Mouse (Mus musculus) CH12.LX (cell line): ENCODE results near the gene Tcf7l1.

Source experiments
- HCFC1 ChIP-seq: IDR thresholded peaks from 2 replicates; pipeline ENCODE4 v1.6.1; 2012; ENCODE audit warnings: low read depth, mild to moderate bottlenecking, inconsistent platforms, low read length, improper control_type of control experiment
- POLR2A ChIP-seq: IDR thresholded peaks from 2 replicates; pipeline ENCODE4 v1.6.1; 2011; ENCODE audit warnings: low read depth, mild to moderate bottlenecking, improper control_type of control experiment, low read length
- TCF12 ChIP-seq: IDR thresholded peaks from 2 replicates; pipeline ENCODE4 v1.6.1; 2014; ENCODE audit warnings: low read depth, mild to moderate bottlenecking, inconsistent platforms, low read length, improper control_type of control experiment

GRCm38 (mm10) chr6:72831276-72831675, 42.2 kb upstream of the Tcf7l1 start:
- TF ChIP-seq TCF12: no peak
- TF ChIP-seq POLR2A: no peak
- TF ChIP-seq HCFC1: no peak
